Mouse (Mus musculus): ENCODE data around the gene H2al1b.

DNA sequence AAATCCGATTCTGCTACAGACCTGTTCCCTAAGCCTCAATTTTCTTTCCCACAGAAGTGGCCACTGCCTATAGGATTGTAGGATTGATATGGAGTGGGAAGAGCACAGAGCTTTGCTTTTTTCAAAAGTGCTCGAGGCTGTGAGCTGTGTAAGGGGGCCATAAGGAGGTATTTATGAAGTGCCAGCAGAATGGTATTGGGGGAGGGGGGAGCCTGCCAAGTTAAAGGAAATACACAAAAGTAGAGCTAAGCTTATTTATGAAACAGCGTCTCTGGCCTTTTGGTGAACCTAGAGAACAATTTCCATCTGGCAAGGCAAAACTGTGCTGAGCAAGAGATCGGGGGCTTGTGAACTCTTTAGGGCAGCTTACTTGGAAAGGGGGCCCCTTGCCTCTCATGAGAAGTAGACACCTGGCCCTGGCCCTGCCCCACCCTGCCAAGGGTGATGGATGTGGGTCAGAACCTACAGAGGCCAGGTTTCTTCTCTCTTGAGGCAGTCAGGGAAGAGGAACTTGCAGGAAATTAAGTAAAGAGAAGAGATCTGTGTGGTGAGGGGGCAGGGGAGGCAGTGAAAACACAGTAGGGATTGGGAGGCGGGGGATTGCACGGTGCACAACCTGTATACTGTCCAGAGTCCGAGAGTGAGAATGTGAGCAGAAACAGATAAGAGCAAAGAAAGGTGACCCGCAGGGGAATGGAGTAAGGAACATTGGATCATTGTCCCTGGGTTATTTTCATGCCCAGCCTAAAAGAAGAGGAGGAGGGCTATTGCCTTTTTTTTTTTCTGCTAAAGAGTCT is 46.5 kb upstream of the H2al1b start:
- TF ChIP-seq MAFK (IDR thresholded peaks at IDR 0.05; ENCODE audit: insufficient read depth, low read depth, low read length) (no peak), CHD2 (IDR thresholded peaks at IDR 0.05; ENCODE audit: low read depth, low read length) (no peak), ZNF384 (IDR thresholded peaks at IDR 0.05; ENCODE audit: low read depth, low read length) (no peak), HCFC1 (IDR thresholded peaks at IDR 0.05; ENCODE audit: borderline replicate concordance, insufficient read depth, low read length) (no peak)
